Mouse (Mus musculus) embryonic fibroblast, embryonic 13.5 days (primary cell): ENCODE results near the gene Rufy4.

ENCODE experiments used
- CTCF ChIP-seq: IDR thresholded peaks from 2 replicates; pipeline ENCODE4 v1.5.1; 2011; ENCODE audit warnings: mild to moderate bottlenecking, control low read depth, low read length, moderate library complexity, borderline replicate concordance; ENCODE audit not compliant: insufficient read depth
- POLR2A ChIP-seq: IDR thresholded peaks from 2 replicates; pipeline ENCODE4 v1.6.1; 2011; ENCODE audit warnings: low read depth, mild to moderate bottlenecking, control low read depth, low read length, moderate library complexity

- TF ChIP-seq CTCF (no peak), POLR2A (no peak)
Observed at GRCm38 (mm10) chr1:74103654-74104353, 21.5 kb upstream of the Rufy4 start.
